Mouse (Mus musculus): Measurements from ENCODE around the gene Wscd1. TPM values are rescaled to one million over a fixed set of nuclear protein-coding genes. Genes with fewer than 3 reads are reported as not detected.

Wscd1 gene
- polyA plus RNA-seq, 1 experiment from 2014 or later = not detected

DNA sequence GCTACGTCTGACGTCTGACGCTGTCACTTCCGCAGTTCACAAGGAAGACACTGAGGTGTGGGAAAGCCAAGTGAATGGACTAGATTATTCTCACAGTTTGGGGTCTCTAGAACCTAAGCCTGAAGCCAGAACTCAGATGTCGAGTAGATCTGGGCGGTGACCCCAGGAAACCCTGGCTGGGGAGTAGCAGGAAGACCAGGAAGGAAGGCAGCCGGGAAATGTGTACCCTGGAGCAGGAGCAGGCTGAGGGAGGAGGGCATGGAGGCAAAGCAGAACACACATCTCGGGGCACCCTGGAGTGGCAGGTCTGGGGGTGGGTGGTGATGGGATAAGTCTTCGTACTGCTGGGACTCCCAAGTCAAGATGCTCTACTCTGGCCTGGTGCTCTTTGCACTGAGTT lies 11.3 kb downstream of the Wscd1 start:
- 84% methylated on average over 9 of the region's 9 CpGs for WGBS (ENCODE audit: missing documents)
- no peak overlapping the region for H3K27ac ChIP-seq
- no peak overlapping the region for H3K4me3 ChIP-seq (ENCODE audit: inconsistent target)
- H3K79me2 ChIP-seq (ENCODE audit: inconsistent target) = no peaks in the 10 kb centered on the region
- no peaks in the 10 kb centered on the region for H3K36me3 ChIP-seq (ENCODE audit: inconsistent target)

DNA sequence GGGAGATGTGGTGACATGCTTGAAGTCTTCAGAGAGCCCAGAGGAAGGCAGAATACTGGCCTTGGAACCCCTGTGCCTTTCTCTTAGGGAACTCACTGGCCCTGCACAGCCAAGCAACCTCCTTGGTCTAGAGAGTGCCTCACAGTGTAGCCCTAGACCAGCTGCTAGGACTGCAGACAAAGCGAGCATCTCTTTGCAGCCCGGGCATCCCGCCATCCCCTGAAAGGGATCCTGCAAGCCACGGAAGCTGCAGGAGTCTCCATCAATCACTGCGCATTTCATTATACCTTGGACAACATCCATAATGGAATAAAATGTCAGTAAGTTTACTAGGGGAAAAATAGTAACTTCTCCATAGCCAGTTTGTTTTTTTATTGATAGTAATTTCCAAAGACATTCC lies 13.4 kb downstream of the Wscd1 start:
- WGBS (ENCODE audit: missing documents) = 75% methylated on average over 5 of the region's 5 CpGs
- Histone ChIP-seq H3K79me2 (ENCODE audit: inconsistent target) (no peaks in the 10 kb centered on the region), H3K4me3 (ENCODE audit: inconsistent target) (no peak overlapping the region), H3K27ac (no peak overlapping the region), H3K36me3 (ENCODE audit: inconsistent target) (no peaks in the 10 kb centered on the region)

DNA sequence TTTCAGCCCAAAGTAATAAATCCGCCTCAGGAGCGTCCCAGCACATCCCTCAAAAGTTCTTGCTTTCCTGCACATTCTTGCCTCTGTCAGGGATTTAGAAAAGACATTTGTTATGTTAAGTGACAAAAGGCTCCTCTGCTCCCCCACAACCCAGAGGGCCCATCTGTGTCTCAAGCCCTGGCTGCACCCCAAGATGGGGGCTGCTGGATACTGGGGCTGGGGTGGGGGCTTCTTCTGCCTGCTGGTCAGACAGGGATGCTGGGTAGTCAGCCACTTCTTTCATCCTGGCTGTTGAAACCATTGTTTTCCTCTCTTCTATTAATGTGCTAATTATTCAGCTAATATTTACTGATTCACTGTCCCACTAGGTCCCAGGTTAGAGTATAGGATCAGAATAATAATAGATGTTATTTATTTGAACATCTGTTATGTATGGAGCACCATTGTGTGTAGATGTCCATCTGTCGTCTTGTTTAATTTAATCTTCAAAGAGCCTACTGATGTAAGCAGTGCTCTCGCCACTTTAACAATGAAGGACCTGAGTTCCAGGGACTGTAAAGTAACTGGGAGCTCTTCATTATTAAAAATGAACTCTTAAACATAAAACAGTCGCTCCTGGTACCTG lies 14.0 kb downstream of the Wscd1 start:
- 78% methylated on average over 5 of the region's 5 CpGs for WGBS (ENCODE audit: missing documents)
- no peak overlapping the region for H3K27ac ChIP-seq
- no peaks in the 10 kb centered on the region for H3K36me3 ChIP-seq (ENCODE audit: inconsistent target)
- H3K4me3 ChIP-seq (ENCODE audit: inconsistent target) = no peak overlapping the region
- H3K79me2 ChIP-seq (ENCODE audit: inconsistent target) = no peaks in the 10 kb centered on the region

DNA sequence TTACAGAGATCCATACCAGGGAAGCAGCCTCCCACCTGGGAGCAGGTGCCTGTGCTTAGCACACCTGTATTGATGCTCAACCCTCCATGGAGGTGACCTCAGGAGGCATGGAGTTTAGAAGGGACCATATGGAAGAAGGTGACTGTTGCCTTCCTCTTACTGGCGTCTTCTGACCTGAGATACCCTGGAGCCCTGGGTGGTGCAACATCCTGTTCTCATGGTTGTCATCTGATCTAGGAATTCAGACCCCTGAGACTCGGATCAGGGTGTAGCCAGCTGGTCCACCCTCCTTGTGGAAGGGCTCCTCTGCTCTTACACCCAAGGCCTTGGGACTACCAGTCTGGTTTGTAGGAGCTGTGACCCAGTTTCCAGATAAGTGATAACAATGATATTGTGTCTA lies 15.0 kb downstream of the Wscd1 start:
- Histone ChIP-seq H3K27ac (no peak overlapping the region), H3K4me3 (ENCODE audit: inconsistent target) (no peak overlapping the region), H3K36me3 (ENCODE audit: inconsistent target) (no peaks in the 10 kb centered on the region), H3K79me2 (ENCODE audit: inconsistent target) (no peaks in the 10 kb centered on the region)
- WGBS (ENCODE audit: missing documents) = 86% methylated on average over 2 of the region's 2 CpGs

DNA sequence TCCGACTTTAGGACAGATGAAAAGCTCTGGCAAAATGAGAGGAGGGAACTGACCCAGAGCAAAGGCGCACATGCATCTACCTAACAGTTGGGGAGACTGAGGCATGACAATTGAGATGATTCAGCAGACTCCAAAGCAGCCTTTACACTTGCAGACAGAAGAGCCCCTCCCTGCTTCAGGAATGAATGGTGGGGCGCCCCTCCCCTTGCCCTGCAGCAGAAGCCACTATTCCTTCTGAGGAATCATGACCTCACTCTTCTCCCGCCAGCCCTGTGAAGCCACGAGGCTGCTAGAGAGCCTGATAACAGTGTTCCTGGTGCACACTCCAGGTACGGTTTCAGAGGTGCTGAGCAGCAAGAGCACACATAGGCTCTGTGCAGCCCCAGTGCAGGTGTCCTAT lies 15.6 kb downstream of the Wscd1 start:
- no peak overlapping the region for H3K4me3 ChIP-seq (ENCODE audit: inconsistent target)
- no peak overlapping the region for H3K27ac ChIP-seq
- H3K36me3 ChIP-seq (ENCODE audit: inconsistent target) = no peaks in the 10 kb centered on the region
- WGBS (ENCODE audit: missing documents) = 68% methylated on average over 6 of the region's 6 CpGs
- H3K79me2 ChIP-seq (ENCODE audit: inconsistent target) = no peaks in the 10 kb centered on the region

DNA sequence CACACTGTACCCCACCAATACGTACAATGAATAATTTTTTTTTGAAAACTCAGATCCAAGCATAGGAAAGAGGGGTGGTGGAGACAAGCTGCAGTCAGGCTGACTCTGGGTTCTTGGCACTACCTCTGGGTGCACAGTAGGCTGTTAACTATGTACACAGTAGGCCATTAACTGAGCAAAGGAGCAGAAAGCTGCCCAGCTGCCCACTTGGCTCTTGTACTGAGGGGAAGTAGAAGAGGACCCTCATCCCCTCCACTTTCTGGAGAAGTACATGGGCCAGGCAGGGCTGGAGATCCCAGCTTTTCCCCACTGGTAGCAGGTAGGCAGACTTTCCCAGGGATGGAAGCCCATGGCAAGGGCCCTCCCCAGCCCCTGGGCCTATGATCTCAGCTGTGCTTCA lies 16.7 kb downstream of the Wscd1 start:
- no peak overlapping the region for H3K27ac ChIP-seq
- H3K4me3 ChIP-seq (ENCODE audit: inconsistent target) = no peak overlapping the region
- 100% methylated on average over 1 of the region's 1 CpGs for WGBS (ENCODE audit: missing documents)
- H3K79me2 ChIP-seq (ENCODE audit: inconsistent target) = no peaks in the 10 kb centered on the region
- H3K36me3 ChIP-seq (ENCODE audit: inconsistent target) = no peaks in the 10 kb centered on the region

DNA sequence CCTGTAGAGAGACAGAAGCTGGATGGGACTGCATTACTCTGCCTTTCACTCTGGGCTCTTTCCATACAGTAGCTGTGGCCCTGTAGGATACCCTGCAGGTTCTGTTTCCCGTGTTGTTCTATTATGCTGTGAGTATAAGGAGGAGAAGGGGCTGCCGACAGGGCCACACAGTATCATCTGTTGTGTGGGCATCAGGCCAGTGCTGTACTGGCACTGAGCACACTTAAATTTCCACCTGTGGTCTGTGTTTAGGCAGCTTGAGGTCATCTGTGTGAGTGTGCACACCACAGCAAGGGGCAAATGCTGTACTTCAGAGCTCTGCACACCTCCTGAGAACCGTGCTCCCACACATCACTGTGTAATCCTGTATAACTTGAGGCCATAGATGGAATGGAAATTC lies 18.0 kb downstream of the Wscd1 start:
- WGBS (ENCODE audit: missing documents) = 81% methylated on average over 3 of the region's 3 CpGs
- no peaks in the 10 kb centered on the region for H3K79me2 ChIP-seq (ENCODE audit: inconsistent target)
- no peak overlapping the region for H3K4me3 ChIP-seq (ENCODE audit: inconsistent target)
- H3K36me3 ChIP-seq (ENCODE audit: inconsistent target) = no peaks in the 10 kb centered on the region
- H3K27ac ChIP-seq = no peak overlapping the region

DNA sequence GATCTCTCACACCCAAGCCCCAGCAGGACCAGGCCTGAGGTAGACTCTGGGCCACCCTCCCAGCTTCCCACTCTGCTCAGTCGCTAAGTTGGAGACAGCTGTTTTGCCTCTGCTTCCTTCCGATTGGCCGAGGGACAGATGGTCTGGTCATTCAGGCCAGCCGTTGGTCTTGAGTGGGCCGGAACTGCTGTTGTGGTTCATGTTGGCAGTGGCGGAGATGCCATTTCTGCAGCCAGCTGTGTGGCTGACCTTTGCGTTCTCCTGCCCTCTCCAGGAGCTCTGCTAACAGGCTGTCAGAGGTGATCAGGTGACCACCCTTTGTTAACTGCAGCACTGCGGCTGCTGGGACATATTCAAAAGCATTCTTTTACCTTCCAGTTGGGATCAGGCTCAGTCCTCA lies 20.0 kb downstream of the Wscd1 start:
- Histone ChIP-seq H3K79me2 (ENCODE audit: inconsistent target) (no peaks in the 10 kb centered on the region), H3K27ac (no peak overlapping the region), H3K36me3 (ENCODE audit: inconsistent target) (no peaks in the 10 kb centered on the region), H3K4me3 (ENCODE audit: inconsistent target) (no peak overlapping the region)
- WGBS (ENCODE audit: missing documents) = 84% methylated on average over 7 of the region's 8 CpGs

DNA sequence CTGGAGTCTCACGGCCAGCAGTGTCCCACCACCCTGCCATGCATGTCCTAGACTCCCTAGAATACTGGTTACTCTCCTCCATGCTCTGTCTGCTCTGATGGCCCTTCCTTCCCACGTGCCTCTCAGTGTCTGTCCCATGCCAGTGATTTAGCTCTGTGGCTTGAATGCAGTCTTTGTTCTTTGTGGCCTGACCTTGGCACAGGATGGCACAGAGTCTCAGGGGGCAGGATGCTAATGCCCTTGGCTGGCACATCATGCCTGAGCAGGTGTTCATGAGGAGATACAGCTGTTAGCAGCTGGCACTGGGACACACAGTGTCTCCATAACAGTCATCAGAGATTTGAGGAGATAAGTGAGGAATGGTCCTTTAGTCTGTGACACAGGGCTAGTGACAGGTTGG lies 20.8 kb downstream of the Wscd1 start:
- no peak overlapping the region for H3K27ac ChIP-seq
- H3K36me3 ChIP-seq (ENCODE audit: inconsistent target) = no peaks in the 10 kb centered on the region
- 66% methylated on average over 2 of the region's 2 CpGs for WGBS (ENCODE audit: missing documents)
- H3K4me3 ChIP-seq (ENCODE audit: inconsistent target) = no peak overlapping the region
- no peaks in the 10 kb centered on the region for H3K79me2 ChIP-seq (ENCODE audit: inconsistent target)

DNA sequence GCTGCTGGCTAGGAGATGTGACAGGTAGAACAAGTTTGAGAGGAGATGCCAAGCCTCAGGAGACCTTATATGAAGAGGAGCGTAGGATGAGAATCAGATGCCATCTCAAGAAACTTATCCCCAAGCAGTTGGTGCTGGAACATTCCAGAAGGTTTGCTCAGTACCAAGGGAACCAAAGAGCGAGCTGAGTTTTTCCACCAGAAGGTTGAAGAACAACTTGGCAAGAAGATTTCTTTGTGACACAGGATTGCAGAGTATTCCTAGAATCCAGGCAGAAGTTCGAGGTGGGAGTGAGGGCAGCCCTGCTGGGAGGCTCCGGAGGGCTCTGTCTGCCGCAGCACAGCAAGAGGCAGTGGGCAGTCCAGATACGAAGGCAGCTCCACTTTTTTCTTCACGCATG lies 21.4 kb downstream of the Wscd1 start:
- no peaks in the 10 kb centered on the region for H3K36me3 ChIP-seq (ENCODE audit: inconsistent target)
- no peak overlapping the region for H3K27ac ChIP-seq
- no peaks in the 10 kb centered on the region for H3K79me2 ChIP-seq (ENCODE audit: inconsistent target)
- 83% methylated on average over 7 of the region's 7 CpGs for WGBS (ENCODE audit: missing documents)
- H3K4me3 ChIP-seq (ENCODE audit: inconsistent target) = no peak overlapping the region

DNA sequence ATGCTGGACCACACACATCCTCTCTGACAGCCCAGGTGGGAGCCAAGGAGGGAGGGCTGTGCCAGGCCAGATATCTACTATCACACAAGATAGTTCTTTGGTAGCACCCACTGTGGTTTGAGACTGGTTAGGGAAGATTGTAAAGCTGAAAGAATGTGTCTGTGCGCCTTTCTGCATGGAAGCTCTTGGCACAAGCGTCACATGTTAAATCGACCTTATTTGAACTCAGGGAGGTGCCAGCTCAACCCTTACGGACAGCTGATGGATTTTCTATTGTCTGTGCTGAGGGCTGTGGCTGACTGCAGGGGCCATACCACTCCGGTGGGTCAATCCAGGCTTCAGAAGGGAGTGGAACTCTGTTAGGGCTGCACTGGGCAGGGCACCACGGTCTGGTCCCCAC lies 22.3 kb downstream of the Wscd1 start:
- H3K36me3 ChIP-seq (ENCODE audit: inconsistent target) = no peaks in the 10 kb centered on the region
- H3K79me2 ChIP-seq (ENCODE audit: inconsistent target) = no peaks in the 10 kb centered on the region
- WGBS (ENCODE audit: missing documents) = 82% methylated on average over 5 of the region's 6 CpGs
- H3K27ac ChIP-seq = no peak overlapping the region
- no peak overlapping the region for H3K4me3 ChIP-seq (ENCODE audit: inconsistent target)

DNA sequence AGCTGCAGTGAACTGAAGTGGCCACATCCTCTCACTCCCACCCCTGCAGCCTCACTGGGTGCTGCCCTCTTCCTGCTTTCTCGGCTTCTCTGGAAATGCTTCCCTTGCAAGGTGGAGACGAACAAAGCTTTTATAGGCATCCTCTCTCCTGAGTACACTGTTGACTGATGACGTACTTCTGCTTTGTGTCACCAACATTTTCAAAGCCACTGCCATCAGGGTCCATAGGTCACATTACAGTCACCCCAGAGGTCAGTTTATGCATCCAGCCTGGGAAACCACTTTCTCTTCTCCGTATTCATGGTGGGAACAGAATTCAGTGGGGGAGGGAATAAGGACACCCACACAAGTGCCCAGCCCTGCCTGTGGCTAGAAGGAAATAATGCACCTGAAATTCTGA lies 23.1 kb downstream of the Wscd1 start:
- Histone ChIP-seq H3K4me3 (ENCODE audit: inconsistent target) (no peak overlapping the region), H3K79me2 (ENCODE audit: inconsistent target) (no peaks in the 10 kb centered on the region), H3K36me3 (ENCODE audit: inconsistent target) (no peaks in the 10 kb centered on the region), H3K27ac (no peak overlapping the region)
- WGBS (ENCODE audit: missing documents) = 14% methylated on average over 4 of the region's 4 CpGs

DNA sequence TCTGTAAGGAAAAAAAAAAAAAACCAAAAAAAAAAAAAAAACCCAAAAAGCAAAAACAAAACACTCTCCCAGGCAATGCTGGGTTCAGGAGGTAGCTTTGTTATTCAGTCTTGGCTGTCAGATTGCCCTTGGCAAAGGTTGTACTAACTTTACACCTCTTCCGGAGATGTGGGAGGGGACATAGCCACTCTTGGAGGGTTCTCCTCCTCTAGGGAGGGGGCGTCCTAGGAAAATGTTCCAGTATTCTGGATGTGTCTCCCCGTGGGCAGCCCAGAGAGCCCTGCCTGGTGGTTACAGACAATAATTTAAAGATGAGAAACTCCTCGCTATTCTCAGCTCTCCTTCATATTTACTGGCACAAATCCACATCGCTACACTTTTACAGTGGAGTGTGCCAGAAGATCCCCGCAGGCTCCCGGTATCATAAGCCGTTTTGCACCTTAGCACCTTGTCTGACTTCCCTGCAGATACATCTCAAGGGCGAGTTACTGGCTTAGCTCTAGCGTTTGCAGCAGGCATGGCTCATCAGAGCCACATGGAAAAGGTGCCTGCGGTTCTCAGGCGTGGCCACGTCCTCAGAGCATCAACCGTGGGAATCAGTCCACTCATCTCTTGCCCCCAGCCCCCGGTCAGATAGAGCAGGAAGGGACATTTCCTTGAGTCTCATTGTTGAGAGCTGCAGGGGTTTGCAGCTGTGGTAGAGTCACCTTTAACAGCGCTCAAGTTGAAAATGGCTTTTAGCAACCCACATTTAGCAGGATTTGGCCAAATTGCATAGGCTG lies 24.5 kb downstream of the Wscd1 start:
- H3K36me3 ChIP-seq (ENCODE audit: inconsistent target) = no peaks in the 10 kb centered on the region
- no peak overlapping the region for H3K27ac ChIP-seq
- WGBS (ENCODE audit: missing documents) = 21% methylated on average over 16 of the region's 16 CpGs
- no peak overlapping the region for H3K4me3 ChIP-seq (ENCODE audit: inconsistent target)
- no peaks in the 10 kb centered on the region for H3K79me2 ChIP-seq (ENCODE audit: inconsistent target)

DNA sequence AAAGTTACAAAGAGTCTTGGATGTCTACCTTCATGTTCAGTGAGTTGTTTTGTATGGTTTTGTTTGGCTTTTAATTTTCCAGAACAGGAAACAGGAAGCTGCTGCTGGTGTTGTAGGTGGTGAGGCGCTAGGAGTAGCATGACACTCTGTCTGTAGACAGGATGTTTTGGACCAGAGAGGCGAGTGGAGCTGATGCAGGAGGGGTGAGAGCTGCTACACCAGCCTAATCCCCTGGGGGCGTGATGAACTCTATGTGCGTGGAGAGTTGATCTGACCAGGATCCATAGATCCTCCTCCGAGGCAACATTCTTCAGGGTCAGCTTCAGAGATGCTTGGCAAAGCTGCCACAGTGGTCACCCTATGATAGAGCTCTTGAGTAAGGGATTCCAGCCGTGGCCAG lies 25.3 kb downstream of the Wscd1 start:
- no peak overlapping the region for H3K4me3 ChIP-seq (ENCODE audit: inconsistent target)
- no peak overlapping the region for H3K27ac ChIP-seq
- no peaks in the 10 kb centered on the region for H3K79me2 ChIP-seq (ENCODE audit: inconsistent target)
- H3K36me3 ChIP-seq (ENCODE audit: inconsistent target) = no peaks in the 10 kb centered on the region
- WGBS (ENCODE audit: missing documents) = 26% methylated on average over 6 of the region's 6 CpGs

DNA sequence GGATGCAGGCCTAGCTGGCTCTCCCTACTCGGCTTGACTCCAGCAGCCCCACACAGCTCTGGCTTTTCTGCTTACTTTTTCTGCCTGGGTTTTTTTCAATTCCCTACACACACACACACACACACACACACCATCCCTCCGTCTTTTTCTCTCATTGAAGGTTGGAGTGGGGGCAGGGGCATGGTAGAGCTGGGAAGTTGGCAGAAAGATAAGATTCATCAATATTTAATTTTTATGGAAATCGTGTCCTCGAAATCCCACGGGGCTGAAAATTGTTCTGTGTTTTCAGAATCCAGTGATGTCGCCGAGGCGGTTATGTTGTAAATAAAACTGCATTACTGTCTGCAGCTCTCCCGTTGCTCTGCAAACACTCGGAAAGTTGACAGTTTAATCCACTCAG lies 29.9 kb downstream of the Wscd1 start:
- no peaks in the 10 kb centered on the region for H3K36me3 ChIP-seq (ENCODE audit: inconsistent target)
- no peak overlapping the region for H3K4me3 ChIP-seq (ENCODE audit: inconsistent target)
- no peak overlapping the region for H3K27ac ChIP-seq
- no peaks in the 10 kb centered on the region for H3K79me2 ChIP-seq (ENCODE audit: inconsistent target)
- WGBS (ENCODE audit: missing documents) = 93% methylated on average over 10 of the region's 10 CpGs
